Mouse (Mus musculus): ENCODE data around the gene Arl14. TPM values are rescaled to one million over a fixed set of nuclear protein-coding genes. Genes with fewer than 3 reads are reported as not detected.
A peak's percentile ranks its signal among the peaks of the same experiment; 100 is the strongest.

Arl14 gene
- total RNA-seq, 1 experiment = not detected

DNA sequence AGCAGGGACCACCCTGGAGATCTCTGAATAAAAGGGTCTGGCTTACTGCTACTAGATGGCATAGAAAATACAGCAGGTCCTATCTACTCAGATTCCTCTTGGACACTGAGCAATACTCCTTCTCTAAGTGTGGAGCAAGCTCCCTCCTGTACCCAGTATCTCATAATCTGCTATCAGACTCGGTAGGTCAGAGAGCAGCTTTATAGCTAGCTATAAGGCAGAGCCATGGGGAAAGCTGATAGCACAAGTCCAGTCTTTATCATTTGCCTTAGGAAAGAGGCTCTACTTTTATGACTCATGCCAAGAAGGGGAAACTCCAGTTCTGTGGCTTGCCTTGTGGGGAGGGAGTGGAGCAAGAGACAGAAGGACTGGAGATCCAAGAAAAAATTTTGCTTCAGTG, 18.8 kb downstream of the Arl14 start:
- no peak overlapping the region for H3K27ac ChIP-seq (ENCODE audit: insufficient read depth, low read depth, low read length, poor library complexity, severe bottlenecking)
- H3K9me3 ChIP-seq (ENCODE audit: control insufficient read depth, insufficient read depth, low read depth, low read length) = no peaks in the 10 kb centered on the region
- TF ChIP-seq MAFK (IDR thresholded peaks at IDR 0.05; ENCODE audit: insufficient read depth, low read depth, low read length) = no peak
- TF ChIP-seq HCFC1 (IDR thresholded peaks at IDR 0.05; ENCODE audit: borderline replicate concordance, insufficient read depth, low read length) = no peak
- no peak for TF ChIP-seq CHD2 (IDR thresholded peaks at IDR 0.05; ENCODE audit: low read depth, low read length)
- TF ChIP-seq ZNF384 (IDR thresholded peaks at IDR 0.05; ENCODE audit: low read depth, low read length) = no peak
- no peak for TF ChIP-seq ZC3H11A (IDR thresholded peaks at IDR 0.05; ENCODE audit: borderline replicate concordance, low read depth, low read length)
- no peaks in the 10 kb centered on the region for H3K36me3 ChIP-seq (ENCODE audit: control insufficient read depth, insufficient read depth, low read length, poor library complexity, severe bottlenecking)
- H3K4me1 ChIP-seq (ENCODE audit: control insufficient read depth in 2 of 2, insufficient read depth in 2 of 2, low read length in 2 of 2, poor library complexity in 1 of 2) = no peaks in the 10 kb centered on the region; a peak in 1 of 4 replicates
- H3K4me3 ChIP-seq (ENCODE audit: insufficient read depth in 1 of 2, low read depth in 1 of 2, low read length in 2 of 2, poor library complexity in 1 of 2, severe bottlenecking in 1 of 2) = no peak overlapping the region
- no peak overlapping the region for H3K9ac ChIP-seq (ENCODE audit: insufficient read depth, low read depth, low read length, poor library complexity, severe bottlenecking)
- DNase-seq (ENCODE audit: low read depth, low spot score) = no peak
- in situ Hi-C loops (cut with MboI; ENCODE audit: low sequenced_read_pairs in 2 of 2, unreplicated experiment in 2 of 2) = no loop called here

GRCm38 (mm10) chr3:69253096-69253866, 31.1 kb downstream of the Arl14 start:
- DNase-seq (ENCODE audit: low read depth, low spot score) = no peak
- no peak overlapping the region for H3K9ac ChIP-seq (ENCODE audit: insufficient read depth, low read depth, low read length, poor library complexity, severe bottlenecking)
- no peak overlapping the region for H3K27ac ChIP-seq (ENCODE audit: insufficient read depth, low read depth, low read length, poor library complexity, severe bottlenecking)
- H3K4me1 ChIP-seq (ENCODE audit: control insufficient read depth in 2 of 2, insufficient read depth in 2 of 2, low read length in 2 of 2, poor library complexity in 1 of 2) = no peaks in the 10 kb centered on the region
- no peaks in the 10 kb centered on the region for H3K36me3 ChIP-seq (ENCODE audit: control insufficient read depth, insufficient read depth, low read length, poor library complexity, severe bottlenecking)
- in situ Hi-C loops (cut with MboI; ENCODE audit: low sequenced_read_pairs in 2 of 2, unreplicated experiment in 2 of 2) = loop anchor here in 1 of 2 experiments (25.0 kb wide), 1 partner anchor 234 kb away; no protein-coding TSS in a partner anchor
- TF ChIP-seq ZNF384 (IDR thresholded peaks at IDR 0.05; ENCODE audit: low read depth, low read length) = no peak
- no peak for TF ChIP-seq HCFC1 (IDR thresholded peaks at IDR 0.05; ENCODE audit: borderline replicate concordance, insufficient read depth, low read length)
- no peak for TF ChIP-seq ZC3H11A (IDR thresholded peaks at IDR 0.05; ENCODE audit: borderline replicate concordance, low read depth, low read length)
- no peak for TF ChIP-seq MAFK (IDR thresholded peaks at IDR 0.05; ENCODE audit: insufficient read depth, low read depth, low read length)
- no peak for TF ChIP-seq CHD2 (IDR thresholded peaks at IDR 0.05; ENCODE audit: low read depth, low read length)
- no peaks in the 10 kb centered on the region for H3K9me3 ChIP-seq (ENCODE audit: control insufficient read depth, insufficient read depth, low read depth, low read length)
- H3K4me3 ChIP-seq (ENCODE audit: insufficient read depth in 1 of 2, low read depth in 1 of 2, low read length in 2 of 2, poor library complexity in 1 of 2, severe bottlenecking in 1 of 2) = no peak overlapping the region

- in situ Hi-C loops (cut with MboI; ENCODE audit: low sequenced_read_pairs in 2 of 2, unreplicated experiment in 2 of 2) = loop anchor here in 1 of 2 experiments (25.0 kb wide), 1 partner anchor 233 kb away; no protein-coding TSS in a partner anchor
- H3K9ac ChIP-seq (ENCODE audit: insufficient read depth, low read depth, low read length, poor library complexity, severe bottlenecking) = no peak overlapping the region
- H3K27ac ChIP-seq (ENCODE audit: insufficient read depth, low read depth, low read length, poor library complexity, severe bottlenecking) = no peak overlapping the region
- no peak for DNase-seq (ENCODE audit: low read depth, low spot score)
- H3K9me3 ChIP-seq (ENCODE audit: control insufficient read depth, insufficient read depth, low read depth, low read length) = no peaks in the 10 kb centered on the region
- no peaks in the 10 kb centered on the region for H3K36me3 ChIP-seq (ENCODE audit: control insufficient read depth, insufficient read depth, low read length, poor library complexity, severe bottlenecking)
- no peak for TF ChIP-seq CHD2 (IDR thresholded peaks at IDR 0.05; ENCODE audit: low read depth, low read length)
- no peak for TF ChIP-seq ZC3H11A (IDR thresholded peaks at IDR 0.05; ENCODE audit: borderline replicate concordance, low read depth, low read length)
- TF ChIP-seq ZNF384 (IDR thresholded peaks at IDR 0.05; ENCODE audit: low read depth, low read length) = no peak
- no peak for TF ChIP-seq HCFC1 (IDR thresholded peaks at IDR 0.05; ENCODE audit: borderline replicate concordance, insufficient read depth, low read length)
- no peak for TF ChIP-seq MAFK (IDR thresholded peaks at IDR 0.05; ENCODE audit: insufficient read depth, low read depth, low read length)
- H3K4me3 ChIP-seq (ENCODE audit: insufficient read depth in 1 of 2, low read depth in 1 of 2, low read length in 2 of 2, poor library complexity in 1 of 2, severe bottlenecking in 1 of 2) = no peak overlapping the region
- no peaks in the 10 kb centered on the region for H3K4me1 ChIP-seq (ENCODE audit: control insufficient read depth in 2 of 2, insufficient read depth in 2 of 2, low read length in 2 of 2, poor library complexity in 1 of 2)
Observed at GRCm38 (mm10) chr3:69254676-69255075, 32.5 kb downstream of the Arl14 start.

GRCm38 (mm10) chr3:69257049-69257699, 35.0 kb downstream of the Arl14 start:
- Histone ChIP-seq H3K9ac (ENCODE audit: insufficient read depth, low read depth, low read length, poor library complexity, severe bottlenecking) (no peak overlapping the region), H3K27ac (ENCODE audit: insufficient read depth, low read depth, low read length, poor library complexity, severe bottlenecking) (no peak overlapping the region), H3K9me3 (ENCODE audit: control insufficient read depth, insufficient read depth, low read depth, low read length) (no peaks in the 10 kb centered on the region), H3K4me3 (ENCODE audit: insufficient read depth in 1 of 2, low read depth in 1 of 2, low read length in 2 of 2, poor library complexity in 1 of 2, severe bottlenecking in 1 of 2) (no peak overlapping the region), H3K4me1 (ENCODE audit: control insufficient read depth in 2 of 2, insufficient read depth in 2 of 2, low read length in 2 of 2, poor library complexity in 1 of 2) (0 out of 4 replicates have a peak, but pooled peaks cover 0 to 1% of the 10 kb centered on the region in 2 experiments), H3K36me3 (ENCODE audit: control insufficient read depth, insufficient read depth, low read length, poor library complexity, severe bottlenecking) (no peaks in the 10 kb centered on the region)
- in situ Hi-C loops (cut with MboI; ENCODE audit: low sequenced_read_pairs in 2 of 2, unreplicated experiment in 2 of 2) = loop anchor here in 1 of 2 experiments (25.0 kb wide), 1 partner anchor 230 kb away; no protein-coding TSS in a partner anchor
- DNase-seq (ENCODE audit: low read depth, low spot score) = peak; percentile 36
- TF ChIP-seq ZC3H11A (IDR thresholded peaks at IDR 0.05; ENCODE audit: borderline replicate concordance, low read depth, low read length) (peak; percentile 70; the same call in 1 of the 2 replicates), ZNF384 (IDR thresholded peaks at IDR 0.05; ENCODE audit: low read depth, low read length) (no peak), CHD2 (IDR thresholded peaks at IDR 0.05; ENCODE audit: low read depth, low read length) (no peak)

All from ES-E14 (cell line).